Mouse (Mus musculus): ENCODE results near the gene AC124502.3. TPM values are rescaled to one million over a fixed set of nuclear protein-coding genes. Genes with fewer than 3 reads are reported as not detected.

Gene AC124502.3
- polyA plus RNA-seq (2014; fragmentation: Illumina TruSeq; extraction: RNeasy Lipid Tissue Mini Kit (QIAGEN cat#74804); ENCODE audit: low read depth, low replicate concordance) = 1.9 TPM

GRCm38 (mm10) chr19:5038709-5039156 lies at the start of gene AC124502.3, which contains the start of gene B4gat1:
AC124502.3 (plus strand) TSS chr19:5038891.
B4gat1 (plus strand) TSS chr19:5038826.

DNA sequence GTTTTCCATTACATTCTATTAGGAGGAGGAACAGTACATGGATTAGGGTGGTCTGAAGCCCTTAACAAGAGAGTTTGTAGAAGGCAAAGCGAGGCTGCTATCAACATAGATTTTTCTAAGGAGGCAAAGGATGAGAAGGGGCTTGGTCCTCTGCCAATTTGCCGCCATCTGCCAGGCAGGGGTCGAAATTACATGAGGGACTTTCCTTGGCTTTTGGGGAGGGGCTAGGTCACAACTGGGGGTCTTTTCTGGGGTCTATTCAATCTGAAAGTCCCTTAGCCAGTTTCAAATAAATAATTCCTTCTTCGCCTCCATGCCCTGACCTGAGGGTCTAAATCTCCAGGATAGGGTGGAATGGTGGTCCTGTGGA lies 48.5 kb upstream of the AC124502.3 start, which contains the start of gene Npas4:
Gene Npas4 (minus strand): TSS at position 61 of the 370 bp plus-strand sequence.

GRCm38 (mm10) chr19:5023621-5024479 lies 14.8 kb upstream of the AC124502.3 start, which contains the start of gene Slc29a2:
Slc29a2 (plus strand) TSS chr19:5023860.

DNA sequence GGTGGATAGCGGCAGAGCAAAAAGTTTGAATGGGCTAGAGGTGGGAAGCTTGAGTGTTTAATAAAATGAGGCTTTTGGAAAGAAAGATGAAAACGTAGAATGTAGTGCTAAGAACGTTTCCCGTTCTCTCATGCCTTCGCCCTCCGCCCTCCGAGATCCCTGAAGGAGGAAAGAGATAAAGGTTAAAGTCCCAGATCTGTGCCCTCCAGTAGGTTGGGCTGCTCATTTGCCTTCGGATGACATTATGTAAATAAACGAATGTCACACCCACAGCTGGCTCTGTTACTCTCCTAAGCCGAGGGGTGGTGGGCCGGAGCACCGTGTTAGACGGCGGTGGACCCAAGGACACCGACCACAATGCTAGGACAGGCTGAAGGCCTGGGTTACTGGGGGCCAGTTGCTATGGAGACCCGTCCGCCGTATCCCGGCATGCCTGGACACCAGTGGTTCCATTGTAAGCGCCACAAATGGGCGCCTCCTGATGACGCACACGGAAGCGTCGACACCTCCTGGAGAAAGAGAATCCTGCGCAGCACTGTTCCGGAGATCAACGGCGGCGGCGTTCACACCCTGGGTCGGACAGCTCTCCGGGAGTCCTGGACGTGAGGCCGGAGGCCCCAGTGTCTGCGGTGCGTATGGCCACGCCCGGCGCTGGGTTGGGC lies 2.3 kb downstream of the AC124502.3 start, which contains the start of gene Brms1:
Gene Brms1 (plus strand): TSS at position 493 of the 662 bp plus-strand sequence.

DNA sequence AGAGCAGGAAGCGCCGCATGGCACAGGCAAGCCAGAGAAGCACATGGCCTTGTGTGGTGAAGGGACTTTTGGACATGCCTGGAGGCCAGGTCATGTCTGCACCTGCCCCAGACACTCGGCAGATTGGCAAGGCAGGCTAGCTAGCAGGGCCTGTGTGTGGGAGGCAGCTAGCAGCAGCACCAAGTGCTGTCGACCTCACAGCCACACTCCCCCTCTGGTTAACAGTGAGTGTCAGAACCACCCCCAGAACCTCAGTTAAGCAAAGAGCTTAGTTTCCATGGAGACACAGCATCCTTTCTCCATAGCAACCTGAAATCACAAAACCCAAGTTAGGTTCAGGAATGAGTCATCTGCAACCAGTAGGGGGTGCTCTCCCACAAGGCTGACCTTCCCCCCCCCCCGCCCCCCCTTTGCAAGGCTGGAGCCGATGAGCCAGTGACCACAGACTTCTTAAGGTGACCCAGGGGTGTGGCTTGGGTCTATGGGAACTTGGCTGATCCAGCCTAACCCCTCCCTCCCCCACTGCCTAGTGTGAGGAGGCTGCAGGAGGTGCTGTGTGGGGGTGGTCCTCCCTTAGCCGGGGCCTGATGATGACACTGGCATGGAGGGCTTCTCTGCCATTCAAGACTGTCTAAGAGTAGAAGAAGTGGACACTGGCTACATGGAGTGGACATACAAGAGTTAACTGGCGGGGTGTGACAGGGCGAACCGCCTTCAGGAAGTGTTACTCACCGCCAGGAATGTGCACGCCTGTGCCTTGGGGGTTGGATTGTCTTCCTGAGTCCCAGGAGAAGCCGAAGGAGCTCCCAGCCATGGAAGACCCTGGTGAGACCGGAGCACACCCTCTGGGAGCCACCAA lies 11.6 kb downstream of the AC124502.3 start, which contains the start of gene Rin1:
Gene Rin1 (plus strand): TSS at position 435 of the 859 bp plus-strand sequence.

DNA sequence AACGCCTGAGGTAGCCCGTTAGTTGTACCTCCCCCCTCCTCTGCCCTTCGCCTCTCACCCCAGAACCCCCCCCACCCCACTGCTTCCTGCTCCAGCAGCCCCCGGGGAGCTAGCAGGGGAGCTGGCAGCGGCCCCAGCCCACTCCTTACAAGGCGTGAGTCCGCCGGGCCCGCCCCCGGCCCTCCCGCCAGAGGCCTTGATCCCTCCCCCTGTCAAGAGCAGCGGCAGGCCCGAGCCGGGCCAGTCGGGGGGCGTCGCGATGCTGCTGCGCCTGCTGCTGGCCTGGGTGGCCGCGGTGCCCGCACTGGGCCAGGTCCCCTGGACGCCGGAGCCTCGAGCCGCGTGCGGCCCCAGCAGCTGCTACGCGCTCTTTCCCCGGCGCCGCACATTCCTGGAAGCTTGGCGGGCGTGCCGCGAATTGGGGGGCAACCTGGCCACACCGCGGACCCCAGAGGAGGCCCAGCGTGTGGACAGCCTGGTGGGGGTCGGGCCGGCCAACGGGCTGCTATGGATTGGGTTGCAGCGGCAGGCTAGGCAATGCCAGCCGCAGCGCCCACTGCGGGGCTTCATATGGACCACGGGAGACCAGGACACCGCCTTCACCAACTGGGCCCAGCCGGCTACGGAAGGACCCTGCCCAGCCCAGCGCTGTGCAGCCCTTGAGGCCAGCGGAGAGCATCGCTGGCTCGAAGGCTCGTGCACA lies 29.3 kb downstream of the AC124502.3 start, which contains the start of gene Cd248:
Gene Cd248 (plus strand): TSS at position 212 of the 703 bp plus-strand sequence.

DNA sequence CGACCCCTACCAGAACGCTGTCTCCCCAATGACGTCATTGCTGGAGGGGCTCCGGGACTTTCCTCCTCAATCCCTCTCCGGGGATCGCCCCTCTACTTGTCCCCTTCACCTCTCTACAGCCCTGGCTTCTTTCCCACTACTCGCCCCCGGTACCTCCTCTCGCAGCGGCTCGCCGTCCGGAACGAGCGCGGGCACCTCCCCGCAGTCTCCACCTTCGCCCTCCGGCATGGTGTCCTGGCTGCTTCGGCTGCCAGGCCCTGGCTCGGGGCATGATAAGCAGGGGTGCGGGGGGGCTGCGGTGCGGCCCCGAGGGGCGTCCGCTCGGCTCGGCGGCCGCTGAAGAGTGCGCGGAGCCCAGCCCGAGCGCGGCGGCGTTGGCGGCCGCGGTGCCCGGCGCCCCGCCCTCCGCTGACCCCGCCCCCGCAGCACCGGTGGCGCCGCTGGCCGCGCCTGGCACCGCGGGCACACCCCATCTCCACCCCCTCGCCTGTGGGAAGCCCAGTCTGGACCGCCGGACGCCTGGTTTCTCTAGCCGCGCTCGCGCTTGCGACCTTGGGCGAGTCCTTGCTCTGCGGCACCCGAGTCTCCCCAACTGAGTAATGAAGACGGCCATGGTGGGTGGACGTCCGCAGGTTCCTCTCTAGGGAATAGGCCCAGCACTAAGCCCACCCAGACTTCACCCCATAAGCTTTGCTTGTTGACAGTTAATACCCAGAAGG lies 46.6 kb downstream of the AC124502.3 start, which contains the start of gene Tmem151a:
Gene Tmem151a (minus strand): TSS at position 387 of the 719 bp plus-strand sequence.

GRCm38 (mm10) chr19:5087884-5088728 lies 49.4 kb downstream of the AC124502.3 start, which contains the start of gene Yif1a:
Yif1a (plus strand) TSS chr19:5088538.

DNA sequence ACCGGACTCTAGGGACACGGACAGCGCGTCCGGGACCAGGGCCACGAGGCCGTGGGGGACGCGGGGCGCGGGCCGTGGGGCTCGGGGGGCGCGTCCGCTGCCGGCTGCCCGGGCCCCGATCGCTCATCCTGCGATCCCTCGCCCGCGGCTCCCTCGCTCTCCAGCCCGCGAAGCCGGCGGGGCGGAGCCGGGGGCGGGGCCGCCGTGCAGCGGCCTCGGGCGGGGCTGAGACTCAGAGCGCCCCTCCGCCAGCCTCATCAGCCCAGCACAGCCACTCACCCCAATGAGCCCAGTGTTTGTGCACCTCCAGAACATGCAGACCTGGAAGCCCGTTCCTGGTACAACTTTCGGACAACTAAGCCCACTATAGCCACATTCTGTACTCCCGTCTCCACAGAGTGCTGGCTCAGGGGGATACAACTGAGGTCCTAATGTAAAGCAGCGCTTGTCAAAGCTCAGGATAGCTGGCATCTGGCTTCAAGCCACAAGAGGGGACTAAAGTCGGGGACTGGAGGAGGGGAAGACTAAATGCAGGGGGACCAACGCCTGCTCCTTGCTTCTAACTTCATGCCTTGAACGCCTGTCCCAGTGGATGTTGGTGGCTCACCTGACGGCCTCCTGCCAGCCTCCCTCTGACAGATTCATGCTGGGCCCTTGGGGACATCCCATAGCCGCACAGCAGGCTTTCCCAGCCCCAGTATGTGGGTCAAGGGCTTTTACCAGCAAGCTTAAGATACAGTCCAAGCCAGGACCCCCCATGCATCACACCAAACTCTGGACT lies 59.9 kb downstream of the AC124502.3 start, which contains the start of gene Cnih2:
Gene Cnih2 (minus strand): TSS at position 159 of the 781 bp plus-strand sequence.

Other genes with a start within 250 kb of the AC124502.3 start
- 20.7 TPM for gene Rbm4, start 245.0 kb upstream of the AC124502.3 start, polyA plus RNA-seq (2014; fragmentation: Illumina TruSeq; extraction: RNeasy Lipid Tissue Mini Kit (QIAGEN cat#74804); ENCODE audit: low read depth, low replicate concordance)
- 7.9 TPM for gene Gm21992, start 227.3 kb upstream of the AC124502.3 start, polyA plus RNA-seq (2014; fragmentation: Illumina TruSeq; extraction: RNeasy Lipid Tissue Mini Kit (QIAGEN cat#74804); ENCODE audit: low read depth, low replicate concordance)
- 16.7 TPM for gene Rbm14, start 227.3 kb upstream of the AC124502.3 start, polyA plus RNA-seq (2014; fragmentation: Illumina TruSeq; extraction: RNeasy Lipid Tissue Mini Kit (QIAGEN cat#74804); ENCODE audit: low read depth, low replicate concordance)
- 62.9 TPM for gene Ccs, start 199.6 kb upstream of the AC124502.3 start, polyA plus RNA-seq (2014; fragmentation: Illumina TruSeq; extraction: RNeasy Lipid Tissue Mini Kit (QIAGEN cat#74804); ENCODE audit: low read depth, low replicate concordance)
- gene Ccdc87, start 199.5 kb upstream of the AC124502.3 start, polyA plus RNA-seq (2014; fragmentation: Illumina TruSeq; extraction: RNeasy Lipid Tissue Mini Kit (QIAGEN cat#74804); ENCODE audit: low read depth, low replicate concordance) = 1.0 TPM
- gene Ctsf, start 183.8 kb upstream of the AC124502.3 start, polyA plus RNA-seq (2014; fragmentation: Illumina TruSeq; extraction: RNeasy Lipid Tissue Mini Kit (QIAGEN cat#74804); ENCODE audit: low read depth, low replicate concordance) = 65.6 TPM
- gene Actn3, start 161.0 kb upstream of the AC124502.3 start, polyA plus RNA-seq (2014; fragmentation: Illumina TruSeq; extraction: RNeasy Lipid Tissue Mini Kit (QIAGEN cat#74804); ENCODE audit: low read depth, low replicate concordance) = 3.4 TPM
- 18.4 TPM for gene Zdhhc24, start 160.2 kb upstream of the AC124502.3 start, polyA plus RNA-seq (2014; fragmentation: Illumina TruSeq; extraction: RNeasy Lipid Tissue Mini Kit (QIAGEN cat#74804); ENCODE audit: low read depth, low replicate concordance)
- gene Bbs1, start 132.3 kb upstream of the AC124502.3 start, polyA plus RNA-seq (2014; fragmentation: Illumina TruSeq; extraction: RNeasy Lipid Tissue Mini Kit (QIAGEN cat#74804); ENCODE audit: low read depth, low replicate concordance) = 5.7 TPM
- 43.1 TPM for gene Dpp3, start 110.6 kb upstream of the AC124502.3 start, polyA plus RNA-seq (2014; fragmentation: Illumina TruSeq; extraction: RNeasy Lipid Tissue Mini Kit (QIAGEN cat#74804); ENCODE audit: low read depth, low replicate concordance)
- gene Peli3, start 95.8 kb upstream of the AC124502.3 start, polyA plus RNA-seq (2014; fragmentation: Illumina TruSeq; extraction: RNeasy Lipid Tissue Mini Kit (QIAGEN cat#74804); ENCODE audit: low read depth, low replicate concordance) = 3.9 TPM
- 77.2 TPM for gene Mrpl11, start 76.7 kb upstream of the AC124502.3 start, polyA plus RNA-seq (2014; fragmentation: Illumina TruSeq; extraction: RNeasy Lipid Tissue Mini Kit (QIAGEN cat#74804); ENCODE audit: low read depth, low replicate concordance)
- gene Npas4, start 48.6 kb upstream of the AC124502.3 start, polyA plus RNA-seq (2014; fragmentation: Illumina TruSeq; extraction: RNeasy Lipid Tissue Mini Kit (QIAGEN cat#74804); ENCODE audit: low read depth, low replicate concordance) = 0.83 TPM
- gene Slc29a2, start 15.0 kb upstream of the AC124502.3 start, polyA plus RNA-seq (2014; fragmentation: Illumina TruSeq; extraction: RNeasy Lipid Tissue Mini Kit (QIAGEN cat#74804); ENCODE audit: low read depth, low replicate concordance) = 1.8 TPM
- 20.8 TPM for gene B4gat1, start 65 bp upstream of the AC124502.3 start, polyA plus RNA-seq (2014; fragmentation: Illumina TruSeq; extraction: RNeasy Lipid Tissue Mini Kit (QIAGEN cat#74804); ENCODE audit: low read depth, low replicate concordance)
- 34.8 TPM for gene Brms1, start 2.5 kb downstream of the AC124502.3 start, polyA plus RNA-seq (2014; fragmentation: Illumina TruSeq; extraction: RNeasy Lipid Tissue Mini Kit (QIAGEN cat#74804); ENCODE audit: low read depth, low replicate concordance)
- 3.6 TPM for gene Rin1, start 11.6 kb downstream of the AC124502.3 start, polyA plus RNA-seq (2014; fragmentation: Illumina TruSeq; extraction: RNeasy Lipid Tissue Mini Kit (QIAGEN cat#74804); ENCODE audit: low read depth, low replicate concordance)
- 36.7 TPM for gene Cd248, start 29.2 kb downstream of the AC124502.3 start, polyA plus RNA-seq (2014; fragmentation: Illumina TruSeq; extraction: RNeasy Lipid Tissue Mini Kit (QIAGEN cat#74804); ENCODE audit: low read depth, low replicate concordance)
- gene Tmem151a, start 46.6 kb downstream of the AC124502.3 start, polyA plus RNA-seq (2014; fragmentation: Illumina TruSeq; extraction: RNeasy Lipid Tissue Mini Kit (QIAGEN cat#74804); ENCODE audit: low read depth, low replicate concordance) = 2.8 TPM
- gene Yif1a, start 49.6 kb downstream of the AC124502.3 start, polyA plus RNA-seq (2014; fragmentation: Illumina TruSeq; extraction: RNeasy Lipid Tissue Mini Kit (QIAGEN cat#74804); ENCODE audit: low read depth, low replicate concordance) = 71.7 TPM
- gene Cnih2, start 59.6 kb downstream of the AC124502.3 start, polyA plus RNA-seq (2014; fragmentation: Illumina TruSeq; extraction: RNeasy Lipid Tissue Mini Kit (QIAGEN cat#74804); ENCODE audit: low read depth, low replicate concordance) = 1.6 TPM
- gene Rab1b, start 68.2 kb downstream of the AC124502.3 start, polyA plus RNA-seq (2014; fragmentation: Illumina TruSeq; extraction: RNeasy Lipid Tissue Mini Kit (QIAGEN cat#74804); ENCODE audit: low read depth, low replicate concordance) = 160 TPM
- 29.1 TPM for gene Klc2, start 79.7 kb downstream of the AC124502.3 start, polyA plus RNA-seq (2014; fragmentation: Illumina TruSeq; extraction: RNeasy Lipid Tissue Mini Kit (QIAGEN cat#74804); ENCODE audit: low read depth, low replicate concordance)
- gene Pacs1, start 234.2 kb downstream of the AC124502.3 start, polyA plus RNA-seq (2014; fragmentation: Illumina TruSeq; extraction: RNeasy Lipid Tissue Mini Kit (QIAGEN cat#74804); ENCODE audit: low read depth, low replicate concordance) = 21.5 TPM